9 mouse cellular contexts compared by ENCODE assay signal in genomic region chr15:83036089-83036488, GRCm38 (mm10). TPM values are rescaled to one million over a fixed set of nuclear protein-coding genes. Genes with fewer than 3 reads are reported as not detected.
DNase-seq lines count a peak whose midpoint lies in the region.
"Had no signal": no experiment of that assay in that cellular context is flagged by ENCODE, and none has a peak within 500 bp of the region (broad histone marks: within the 10 kb centered on the region; RNA-seq: fewer than 3 reads in every experiment).

No protein-coding gene starts in this region.

- peak; percentile 20 for DNase-seq in adrenal gland, postnatal 10 days
- no peak for DNase-seq in adrenal gland, postnatal 4 days (ENCODE audit: low spot score in 2 of 2)
- peak; percentile 14 for DNase-seq in urinary bladder, postnatal 14 days (ENCODE audit: low spot score)
- DNase-seq in urinary bladder, adult 2 months (ENCODE audit: low spot score), result no peak
- peak; percentile 37 for DNase-seq in spleen, adult 12 weeks (ENCODE audit: low spot score)
- no peak for DNase-seq in neural tube, embryonic 10.5 days (ENCODE audit: extremely low spot score, low spot score)
- no peak for DNase-seq in gastrocnemius, postnatal 14 days
- no peak for DNase-seq in adipocyte (ENCODE audit: low spot score)
- DNase-seq: cerebellum, adult 2 months had no signal

- intact Hi-C loops in gastrocnemius, postnatal 14 days (cut with DNase I; ENCODE audit: low total_unique reads), result loop anchor here (2.0 to 10.0 kb wide), 2 partner anchors 121 to 221 kb away; no protein-coding TSS in a partner anchor

RNA-seq across cellular contexts. Expression of gene Nfam1, which starts 3.0 kb away (rescaled TPM):
- 1 to 10 TPM; 3.2 to 4.5 TPM for total RNA-seq in adrenal gland, postnatal 10 days (2021)
- 1 to 10 TPM; 3.2 to 4.7 TPM for total RNA-seq in adrenal gland, postnatal 4 days (2021)
- polyA plus RNA-seq in urinary bladder, adult 2 months (2012; rRNA removed), result 4.6 and 5.0 TPM in 2 replicates
- 1 to 10 TPM; 1.0 to 1.4 TPM for total RNA-seq in gastrocnemius, postnatal 14 days (2021)

RNA-seq across cellular contexts. Expression of gene Tcf20, which starts 48.4 kb away (rescaled TPM):
- 10 to 100 TPM; 70.8 to 71.5 TPM for total RNA-seq in adrenal gland, postnatal 10 days (2021)
- 10 to 100 TPM; 85.4 to 98.1 TPM for total RNA-seq in adrenal gland, postnatal 4 days (2021)
- 15.0 and 21.0 TPM in 2 replicates for polyA plus RNA-seq in urinary bladder, adult 2 months (2012; rRNA removed)
- total RNA-seq in gastrocnemius, postnatal 14 days (2021), result 10 to 100 TPM; 21.9 to 26.0 TPM

RNA-seq across cellular contexts. Expression of gene Serhl, which starts 53.2 kb away (rescaled TPM):
- total RNA-seq in adrenal gland, postnatal 10 days (2021), result 10 to 100 TPM; 71.2 to 89.2 TPM
- 10 to 100 TPM; 71.4 to 76.7 TPM for total RNA-seq in adrenal gland, postnatal 4 days (2021)
- 48.2 and 70.3 TPM in 2 replicates for polyA plus RNA-seq in urinary bladder, adult 2 months (2012; rRNA removed)
- total RNA-seq in gastrocnemius, postnatal 14 days (2021), result 10 to 100 TPM; 31.9 to 32.5 TPM

Comparison
In these comparisons a context has a peak if more than half of its experiments do, and no peak if none do; other contexts are left out.
1. DNase-seq: peak in adrenal gland, postnatal 10 days (single experiment), urinary bladder, postnatal 14 days (single experiment) and spleen, adult 12 weeks (single experiment); none in adrenal gland, postnatal 4 days (0 of 2), urinary bladder, adult 2 months (single experiment), neural tube, embryonic 10.5 days (single experiment), gastrocnemius, postnatal 14 days (single experiment) and adipocyte (single experiment).